Mouse (Mus musculus): Measurements from ENCODE around the gene Enah. TPM values are rescaled to one million over a fixed set of nuclear protein-coding genes. Genes with fewer than 3 reads are reported as not detected.

Enah gene
- polyA plus RNA-seq, 1 experiment from 2014 or later, result 0.36 TPM

DNA sequence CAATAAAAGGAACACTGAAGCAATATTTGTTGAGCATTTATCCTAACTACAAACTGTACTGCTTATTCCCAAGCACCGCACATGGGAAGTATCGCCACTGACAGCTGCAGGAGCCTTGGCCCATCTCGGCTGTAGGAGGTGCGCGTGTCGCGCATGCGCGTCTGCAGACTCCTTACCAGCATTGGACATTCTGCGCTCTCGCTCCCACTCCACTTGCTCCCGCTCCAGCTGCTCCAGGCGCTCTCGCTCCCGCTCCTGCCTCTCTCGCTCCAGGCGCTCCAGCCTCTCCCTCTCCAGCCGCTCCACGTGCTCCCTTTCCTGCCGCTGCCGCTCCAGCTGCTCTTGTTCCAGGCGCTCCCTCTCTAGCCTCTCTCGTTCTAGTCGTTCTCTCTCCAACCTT lies 96.4 kb downstream of the Enah start:
- WGBS (ENCODE audit: insufficient replicate concordance), result 81% methylated on average over 24 of the region's 24 CpGs
- Histone ChIP-seq H3K27ac (ENCODE audit: low read depth) (no peak overlapping the region), H3K4me3 (ENCODE audit: low read depth, low read length) (no peak overlapping the region), H3K36me3 (replicated peaks; ENCODE audit: insufficient read depth, low read length) (no peaks in the 10 kb centered on the region), H3K27me3 (ENCODE audit: insufficient read depth, low read length) (no peaks in the 10 kb centered on the region), H3K9ac (replicated peaks) (no peak overlapping the region), H3K4me2 (ENCODE audit: low read depth, low read length) (peak overlapping the region; percentile 29), H3K9me3 (ENCODE audit: low read length) (no peaks in the 10 kb centered on the region), H3K4me1 (ENCODE audit: insufficient read depth) (no peaks in the 10 kb centered on the region)
- no peak for TF ChIP-seq CTCF (IDR thresholded peaks at IDR 0.05; ENCODE audit: low read depth)
- no peak for TF ChIP-seq EP300 (IDR thresholded peaks at IDR 0.05; ENCODE audit: low read depth)
- peak; percentile 17 for DNase-seq
- ATAC-seq, result no peak

GRCm38 (mm10) chr1:181921580-181922494 lies 98.0 kb downstream of the Enah start:
- Histone ChIP-seq H3K27ac (ENCODE audit: low read depth) (peak overlapping the region; percentile 34; the same call in 1 of the 2 replicates), H3K4me3 (ENCODE audit: low read depth, low read length) (peak overlapping the region; percentile 34), H3K4me1 (ENCODE audit: insufficient read depth) (no peaks in the 10 kb centered on the region), H3K4me2 (ENCODE audit: low read depth, low read length) (peak overlapping the region; percentile 60), H3K9me3 (ENCODE audit: low read length) (no peaks in the 10 kb centered on the region), H3K9ac (replicated peaks) (no peak overlapping the region), H3K27me3 (ENCODE audit: insufficient read depth, low read length) (no peaks in the 10 kb centered on the region), H3K36me3 (replicated peaks; ENCODE audit: insufficient read depth, low read length) (no peaks in the 10 kb centered on the region)
- TF ChIP-seq EP300 (IDR thresholded peaks at IDR 0.05; ENCODE audit: low read depth), result no peak
- TF ChIP-seq CTCF (IDR thresholded peaks at IDR 0.05; ENCODE audit: low read depth), result peak; percentile 27; the same call in 1 of the 2 replicates
- ATAC-seq (peak; percentile 38), DNase-seq (peak; percentile 33)
- WGBS (ENCODE audit: insufficient replicate concordance), result 60% methylated on average over 28 of the region's 37 CpGs

DNA sequence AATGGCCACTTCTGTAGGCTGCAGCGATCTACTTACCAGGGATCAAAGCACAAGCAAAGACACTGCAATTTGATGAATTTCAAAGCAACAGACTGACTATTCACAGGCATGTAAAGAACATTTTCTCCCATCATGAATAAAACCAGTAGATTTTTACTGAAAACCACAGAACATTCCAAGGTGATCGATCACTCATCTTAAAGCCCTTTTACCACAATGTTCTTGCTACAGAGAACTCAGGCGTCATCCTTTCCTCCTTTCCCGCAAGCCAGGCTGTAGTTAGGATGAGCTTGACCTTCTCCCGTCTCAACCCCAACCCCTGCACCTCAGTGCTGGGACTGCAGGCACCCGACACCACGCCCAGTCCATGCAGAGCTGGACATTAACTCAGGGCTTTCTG lies 107.9 kb downstream of the Enah start:
- TF ChIP-seq EP300 (IDR thresholded peaks at IDR 0.05; ENCODE audit: low read depth) (no peak), CTCF (IDR thresholded peaks at IDR 0.05; ENCODE audit: low read depth) (no peak)

DNA sequence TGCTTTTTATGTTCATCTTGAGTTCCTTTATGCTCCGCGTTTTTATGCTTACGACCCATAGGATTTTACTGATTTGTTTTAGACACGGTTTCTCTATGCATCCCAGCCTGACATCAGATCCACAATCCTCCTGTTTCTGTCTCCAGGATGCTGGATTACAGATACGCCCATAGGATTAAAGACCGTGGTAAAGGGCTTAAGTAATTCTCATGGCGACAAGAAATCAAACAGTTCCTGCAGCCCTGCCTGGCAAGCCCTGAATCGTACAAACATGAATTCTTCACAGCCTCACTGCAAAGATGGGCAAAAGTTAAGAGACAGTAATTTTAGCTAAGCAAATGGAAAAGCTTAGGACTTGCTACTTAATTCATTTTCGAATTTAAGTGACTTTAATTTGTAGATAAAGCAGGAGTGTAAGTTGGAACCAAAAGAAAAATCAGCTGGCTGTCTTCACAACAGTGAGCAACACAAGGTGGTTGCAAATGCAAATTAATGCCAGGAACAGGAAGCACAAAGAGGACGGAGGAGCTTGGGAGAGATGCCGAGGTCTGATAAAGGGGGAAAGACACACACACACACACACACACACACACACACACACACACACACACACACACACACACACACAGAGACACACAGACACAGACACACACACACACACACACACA lies 118.0 kb downstream of the Enah start:
- H3K9me3 ChIP-seq (ENCODE audit: low read length), result no peaks in the 10 kb centered on the region
- WGBS (ENCODE audit: insufficient replicate concordance), result 66% methylated on average over 11 of the region's 11 CpGs

More for the DNA sequence above, 107.9 kb downstream of the Enah start:
- no peak overlapping the region for H3K4me3 ChIP-seq (ENCODE audit: low read depth, low read length)
- no peaks in the 10 kb centered on the region for H3K9me3 ChIP-seq (ENCODE audit: low read length)
- no peak overlapping the region for H3K4me2 ChIP-seq (ENCODE audit: low read depth, low read length)
- H3K27me3 ChIP-seq (ENCODE audit: insufficient read depth, low read length), result no peaks in the 10 kb centered on the region
- no peak overlapping the region for H3K27ac ChIP-seq (ENCODE audit: low read depth)
- ATAC-seq (no peak), DNase-seq (no peak)
- no peaks in the 10 kb centered on the region for H3K4me1 ChIP-seq (ENCODE audit: insufficient read depth)
- no peaks in the 10 kb centered on the region for H3K36me3 ChIP-seq (replicated peaks; ENCODE audit: insufficient read depth, low read length)
- no peak overlapping the region for H3K9ac ChIP-seq (replicated peaks)
- 86% methylated on average over 7 of the region's 7 CpGs for WGBS (ENCODE audit: insufficient replicate concordance)

DNA sequence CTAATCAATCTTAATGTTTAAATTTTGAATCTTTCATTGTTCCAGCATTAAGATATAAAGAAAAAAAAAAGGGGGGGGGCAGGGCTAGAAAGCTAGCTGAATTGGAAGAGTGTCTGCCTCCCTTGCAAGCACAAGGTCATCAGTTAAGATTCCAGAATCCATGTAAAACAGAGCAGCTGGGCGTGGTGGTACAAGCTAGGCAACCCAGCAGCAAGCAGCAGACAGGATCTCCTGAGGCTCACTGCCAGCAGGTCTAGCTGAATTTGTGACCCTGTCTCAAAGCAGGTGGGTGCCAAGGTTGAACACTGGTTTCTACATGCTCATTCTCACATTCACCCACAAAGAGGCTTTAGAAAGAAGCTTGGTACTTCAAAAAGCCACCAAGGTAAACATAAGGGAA lies 118.9 kb downstream of the Enah start:
- Histone ChIP-seq H3K36me3 (replicated peaks; ENCODE audit: insufficient read depth, low read length) (no peaks in the 10 kb centered on the region), H3K27me3 (ENCODE audit: insufficient read depth, low read length) (no peaks in the 10 kb centered on the region), H3K9ac (replicated peaks) (no peak overlapping the region), H3K9me3 (ENCODE audit: low read length) (no peaks in the 10 kb centered on the region), H3K4me1 (ENCODE audit: insufficient read depth) (no peaks in the 10 kb centered on the region), H3K4me2 (ENCODE audit: low read depth, low read length) (no peak overlapping the region), H3K27ac (ENCODE audit: low read depth) (no peak overlapping the region), H3K4me3 (ENCODE audit: low read depth, low read length) (no peak overlapping the region)
- DNase-seq (no peak), ATAC-seq (no peak)
- 67% methylated on average over 1 of the region's 1 CpGs for WGBS (ENCODE audit: insufficient replicate concordance)
- TF ChIP-seq EP300 (IDR thresholded peaks at IDR 0.05; ENCODE audit: low read depth) (no peak), CTCF (IDR thresholded peaks at IDR 0.05; ENCODE audit: low read depth) (no peak)

More for the DNA sequence above, 118.0 kb downstream of the Enah start:
- Histone ChIP-seq H3K9ac (replicated peaks) (no peak overlapping the region), H3K36me3 (replicated peaks; ENCODE audit: insufficient read depth, low read length) (no peaks in the 10 kb centered on the region), H3K4me2 (ENCODE audit: low read depth, low read length) (no peak overlapping the region), H3K4me3 (ENCODE audit: low read depth, low read length) (no peak overlapping the region), H3K27ac (ENCODE audit: low read depth) (no peak overlapping the region), H3K4me1 (ENCODE audit: insufficient read depth) (no peaks in the 10 kb centered on the region), H3K27me3 (ENCODE audit: insufficient read depth, low read length) (no peaks in the 10 kb centered on the region)
- TF ChIP-seq EP300 (IDR thresholded peaks at IDR 0.05; ENCODE audit: low read depth) (no peak), CTCF (IDR thresholded peaks at IDR 0.05; ENCODE audit: low read depth) (no peak)
- no peak for ATAC-seq
- no peak for DNase-seq

- Histone ChIP-seq H3K27ac (ENCODE audit: low read depth) (no peak overlapping the region), H3K4me2 (ENCODE audit: low read depth, low read length) (no peak overlapping the region), H3K9me3 (ENCODE audit: low read length) (no peaks in the 10 kb centered on the region), H3K4me1 (ENCODE audit: insufficient read depth) (no peaks in the 10 kb centered on the region), H3K9ac (replicated peaks) (no peak overlapping the region), H3K27me3 (ENCODE audit: insufficient read depth, low read length) (no peaks in the 10 kb centered on the region), H3K4me3 (ENCODE audit: low read depth, low read length) (no peak overlapping the region), H3K36me3 (replicated peaks; ENCODE audit: insufficient read depth, low read length) (no peaks in the 10 kb centered on the region)
- WGBS (ENCODE audit: insufficient replicate concordance), result 71% methylated on average over 1 of the region's 1 CpGs
- DNase-seq, result no peak
- ATAC-seq, result no peak
- no peak for TF ChIP-seq CTCF (IDR thresholded peaks at IDR 0.05; ENCODE audit: low read depth)
- no peak for TF ChIP-seq EP300 (IDR thresholded peaks at IDR 0.05; ENCODE audit: low read depth)
Measured at GRCm38 (mm10) chr1:181898961-181899360, 120.8 kb downstream of the Enah start.
